Mouse (Mus musculus) MEL (cell line): ENCODE results near the gene Atp1b3. TPM values are rescaled to one million over a fixed set of nuclear protein-coding genes. Genes with fewer than 3 reads are reported as not detected.
A peak's percentile ranks its signal among the peaks of the same experiment; 100 is the strongest.

Experiments used
- DNase-seq: peaks from one replicate; pipeline ENCODE4 v3.0.0; 2011; ENCODE audit warnings: low read depth, low spot score
- H3K27ac ChIP-seq: 2 replicates; pipeline ENCODE4 v1.5.1; 2012; ENCODE audit warnings: low read depth, mild to moderate bottlenecking, control low read depth, low read length, moderate library complexity; ENCODE audit not compliant: control insufficient read depth
- H3K27me3 ChIP-seq, 2 experiments: fragments of 150-350 bp in 1 of 2; sonication (generic) in 1 of 2; 2 replicates each; pipeline ENCODE4 v1.6.1; 2012; ENCODE audit warnings: low read length in 2 of 2, mild to moderate bottlenecking in 2 of 2, improper control_type of control experiment in 1 of 2, moderate library complexity in 1 of 2; ENCODE audit not compliant: insufficient read depth in 2 of 2, control insufficient read depth in 1 of 2
- H3K36me3 ChIP-seq, 2 experiments: 2 replicates each; pipeline ENCODE4 v1.6.1; 2012 to 2014; ENCODE audit warnings: low read length in 2 of 2, improper control_type of control experiment in 1 of 2, inconsistent platforms in 1 of 2, mild to moderate bottlenecking in 1 of 2; ENCODE audit not compliant: insufficient read depth in 2 of 2, control insufficient read depth in 1 of 2
- H3K4me1 ChIP-seq, 2 experiments: fragments of 150-350 bp in 1 of 2; sonication (generic) in 1 of 2; 2 replicates each; pipeline ENCODE4 v1.6.1; 2012; ENCODE audit warnings: low read length in 2 of 2, improper control_type of control experiment in 1 of 2, mild to moderate bottlenecking in 1 of 2; ENCODE audit not compliant: insufficient read depth in 2 of 2, control insufficient read depth in 1 of 2
- H3K4me3 ChIP-seq, 2 experiments: fragments of 150-350 bp in 1 of 2; sonication (generic) in 1 of 2; 2 replicates each; pipeline ENCODE4 v1.5.1; 2012; ENCODE audit warnings: low read depth in 2 of 2, low read length in 2 of 2, mild to moderate bottlenecking in 2 of 2, moderate library complexity in 2 of 2, control low read depth in 1 of 2, improper control_type of control experiment in 1 of 2; ENCODE audit not compliant: control insufficient read depth in 1 of 2, insufficient read depth in 1 of 2
- H3K79me2 ChIP-seq: 2 replicates; pipeline ENCODE4 v1.6.1; 2012; ENCODE audit warnings: mild to moderate bottlenecking, low read length, moderate library complexity; ENCODE audit not compliant: control insufficient read depth, poor library complexity, insufficient read depth
- H3K9ac ChIP-seq: 2 replicates; pipeline ENCODE4 v1.6.1; 2012; ENCODE audit warnings: low read depth, mild to moderate bottlenecking, control low read depth, low read length, moderate library complexity; ENCODE audit not compliant: control insufficient read depth, poor library complexity, severe bottlenecking
- H3K9me3 ChIP-seq: fragments of 150-350 bp; sonication (generic); replicated peaks from 2 replicates; pipeline ENCODE4 v1.6.1; 2012; ENCODE audit warnings: mild to moderate bottlenecking, low read length, improper control_type of control experiment, moderate library complexity; ENCODE audit not compliant: insufficient read depth
- CHD1 ChIP-seq: IDR thresholded peaks from 2 replicates; pipeline ENCODE4 v1.6.1; 2012; ENCODE audit warnings: low read depth, mild to moderate bottlenecking, inconsistent platforms, low read length, improper control_type of control experiment
- ELF1 ChIP-seq: IDR thresholded peaks from 2 replicates; pipeline ENCODE4 v1.6.1; 2014; ENCODE audit warnings: low read depth, mild to moderate bottlenecking, inconsistent platforms, low read length, improper control_type of control experiment, moderate library complexity
- EP300 ChIP-seq, 2 experiments: IDR thresholded peaks; 2 replicates each; pipeline ENCODE4 v1.6.1; 2011; ENCODE audit warnings: improper control_type of control experiment in 2 of 2, low read length in 2 of 2, low read depth in 1 of 2, mild to moderate bottlenecking in 1 of 2
- ETS1 ChIP-seq: IDR thresholded peaks from 2 replicates; pipeline ENCODE4 v1.6.1; 2012; ENCODE audit warnings: low read depth, mild to moderate bottlenecking, inconsistent platforms, low read length, improper control_type of control experiment, moderate library complexity
- GABPA ChIP-seq: IDR thresholded peaks from 2 replicates; pipeline ENCODE4 v1.6.1; 2012; ENCODE audit warnings: low read depth, mild to moderate bottlenecking, inconsistent platforms, low read length, improper control_type of control experiment, moderate library complexity
- JUND ChIP-seq: IDR thresholded peaks from 2 replicates; pipeline ENCODE4 v1.6.1; 2011; ENCODE audit warnings: low read depth, mild to moderate bottlenecking, improper control_type of control experiment, low read length
- MAFK ChIP-seq: IDR thresholded peaks from 2 replicates; pipeline ENCODE4 v1.6.1; 2011; ENCODE audit warnings: low read depth, mild to moderate bottlenecking, low read length, improper control_type of control experiment, borderline replicate concordance
- MAZ ChIP-seq: IDR thresholded peaks from 2 replicates; pipeline ENCODE4 v1.6.1; 2012; ENCODE audit warnings: low read depth, mild to moderate bottlenecking, inconsistent platforms, low read length, improper control_type of control experiment
- MEF2A ChIP-seq: IDR thresholded peaks from 2 replicates; pipeline ENCODE4 v1.6.1; 2014; ENCODE audit warnings: low read depth, mild to moderate bottlenecking, inconsistent platforms, low read length, improper control_type of control experiment; ENCODE audit not compliant: poor library complexity, insufficient replicate concordance, severe bottlenecking; ENCODE audit errors: extremely low read depth
- MXI1 ChIP-seq: IDR thresholded peaks from 2 replicates; pipeline ENCODE4 v1.6.1; 2011; ENCODE audit warnings: mild to moderate bottlenecking, low read depth, low read length, improper control_type of control experiment
- MYC ChIP-seq: IDR thresholded peaks from 2 replicates; pipeline ENCODE4 v1.6.1; 2011; ENCODE audit warnings: low read depth, mild to moderate bottlenecking, low read length, improper control_type of control experiment, moderate library complexity
- NELFE ChIP-seq: IDR thresholded peaks from 2 replicates; pipeline ENCODE4 v1.6.1; 2011; ENCODE audit warnings: low read depth, low read length, improper control_type of control experiment
- POLR2A ChIP-seq, 2 experiments: IDR thresholded peaks; 2 replicates each; pipeline ENCODE4 v1.6.1; 2011 to 2012; ENCODE audit warnings: low read length in 2 of 2, mild to moderate bottlenecking in 2 of 2, control low read depth in 1 of 2, improper control_type of control experiment in 1 of 2, low read depth in 1 of 2, moderate library complexity in 1 of 2; ENCODE audit not compliant: control insufficient read depth in 1 of 2, insufficient read depth in 1 of 2, poor library complexity in 1 of 2
- POLR2AphosphoS5 ChIP-seq: IDR thresholded peaks from 2 replicates; pipeline ENCODE4 v1.6.1; 2012; ENCODE audit warnings: low read depth, borderline replicate concordance, mild to moderate bottlenecking, inconsistent platforms, low read length, moderate library complexity, mixed read lengths
- RAD21 ChIP-seq: IDR thresholded peaks from 2 replicates; pipeline ENCODE4 v1.6.1; 2011; ENCODE audit warnings: mild to moderate bottlenecking, low read depth, low read length, improper control_type of control experiment
- RCOR1 ChIP-seq: IDR thresholded peaks from 2 replicates; pipeline ENCODE4 v1.6.1; 2012; ENCODE audit warnings: low read depth, mild to moderate bottlenecking, inconsistent platforms, low read length, improper control_type of control experiment
- TAL1 ChIP-seq: IDR thresholded peaks from 2 replicates; pipeline ENCODE4 v1.6.1; 2012; ENCODE audit warnings: mild to moderate bottlenecking, inconsistent platforms, low read length, moderate library complexity, mixed read lengths
- TCF12 ChIP-seq: IDR thresholded peaks from 2 replicates; pipeline ENCODE4 v1.6.1; 2014; ENCODE audit warnings: low read depth, mild to moderate bottlenecking, inconsistent platforms, low read length, improper control_type of control experiment, moderate library complexity
- UBTF ChIP-seq: IDR thresholded peaks from 2 replicates; pipeline ENCODE4 v1.6.1; 2012; ENCODE audit warnings: low read depth, mild to moderate bottlenecking, inconsistent platforms, low read length, improper control_type of control experiment, moderate library complexity, borderline replicate concordance; ENCODE audit not compliant: insufficient read depth
- USF2 ChIP-seq, 2 experiments: IDR thresholded peaks; 2 replicates each; pipeline ENCODE4 v1.6.1; 2011 to 2012; ENCODE audit warnings: improper control_type of control experiment in 2 of 2, low read length in 2 of 2, borderline replicate concordance in 1 of 2, inconsistent platforms in 1 of 2, low read depth in 1 of 2, mild to moderate bottlenecking in 1 of 2; ENCODE audit not compliant: insufficient read depth in 1 of 2
- ZC3H11A ChIP-seq: IDR thresholded peaks from 2 replicates; pipeline ENCODE4 v1.6.1; 2012; ENCODE audit warnings: low read depth, mild to moderate bottlenecking, inconsistent platforms, low read length, improper control_type of control experiment
- polyA plus RNA-seq, 2 experiments: library from polyadenylated mRNA; stranded (reverse) in 1 of 2; unstranded in 1 of 2; fragments of >175 nt in 1 of 2; fragments of >200 nt in 1 of 2; gene quantifications; 2 replicates each; pipeline versions ENCODE4 v1.2.1 to v1.2.4; 2012; ENCODE audit warnings: low replicate concordance in 2 of 2, low read depth in 1 of 2; ENCODE audit not compliant: insufficient read length in 2 of 2, insufficient read depth in 1 of 2, missing spikeins in 1 of 2
- total RNA-seq: library from RNA; depleted of rRNA; stranded (reverse); fragments of 300-350 nt; gene quantifications from 2 replicates; pipeline ENCODE4 v1.2.3, GENCODE M21; 2012

Atp1b3 gene
- total and polyA plus RNA-seq, 3 experiments: 57.8 to 70.6 TPM; not detected in 1

DNA sequence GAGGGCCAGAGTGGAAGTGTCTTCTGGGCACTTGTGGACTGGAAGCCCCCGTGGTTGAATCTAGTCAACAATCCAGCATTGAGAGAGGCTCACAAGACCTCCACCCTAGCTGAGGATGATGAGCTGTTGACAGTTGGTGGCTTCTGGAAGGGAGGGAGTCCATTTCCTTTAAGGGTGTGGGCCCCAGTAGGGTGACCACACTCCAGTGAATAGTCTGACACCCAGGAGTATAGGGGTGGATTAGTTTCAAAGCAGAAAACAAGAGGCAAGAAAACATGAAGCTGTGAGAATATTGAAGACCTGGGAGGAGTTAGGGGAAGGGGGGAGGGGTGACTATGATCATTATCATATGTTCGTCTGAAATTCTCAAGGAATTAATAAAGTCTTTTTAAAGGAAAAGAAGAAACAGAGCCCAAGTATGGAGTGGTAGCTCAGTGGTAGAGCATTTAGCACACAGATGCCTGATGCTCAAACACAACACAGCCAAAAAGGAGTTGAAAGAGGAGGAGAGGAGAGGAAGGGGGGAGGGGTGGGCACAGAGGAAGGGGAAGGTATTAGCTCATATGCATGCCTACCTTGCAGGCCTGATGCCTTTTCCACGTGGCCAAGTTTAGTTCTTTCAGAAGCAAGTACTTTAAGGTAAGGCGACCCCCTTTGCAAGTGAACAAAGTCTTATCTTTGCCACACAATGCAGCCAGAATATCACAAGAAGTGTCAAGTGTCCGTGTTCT is 5.6 kb upstream of the Atp1b3 start:
- TF ChIP-seq USF2 (IDR thresholded peaks at IDR 0.05; ENCODE audit: borderline replicate concordance in 1 of 2, insufficient read depth in 1 of 2, low read depth in 1 of 2, low read length in 2 of 2) (no peak), MYC (no peak), NELFE (no peak), JUND (no peak), POLR2AphosphoS5 (no peak), ELF1 (no peak)
- TF ChIP-seq, all 39 proteins: peak for 0
- DNase-seq: no peak
- H3K9me3 ChIP-seq: no peaks in the 10 kb centered on the region
- no peak overlapping the region for H3K9ac ChIP-seq
- H3K4me1 ChIP-seq: peaks cover 3 to 5% of the 10 kb centered on the region in 2 experiments; a peak in 2 of 4 replicates
- H3K27me3 ChIP-seq: no peaks in the 10 kb centered on the region; a peak in 1 of 4 replicates
- H3K4me3 ChIP-seq: no peak overlapping the region
- no peaks in the 10 kb centered on the region for H3K79me2 ChIP-seq
- H3K27ac ChIP-seq: no peak overlapping the region
- H3K36me3 ChIP-seq: peaks cover 0 to 3% of the 10 kb centered on the region in 2 experiments; a peak in 2 of 4 replicates

- no peak overlapping the region for H3K27ac ChIP-seq
Observed at GRCm38 (mm10) chr9:96365271-96365872, 1.1 kb upstream of the Atp1b3 start.

GRCm38 (mm10) chr9:96363581-96364140 is 581 bp downstream of the Atp1b3 start:
- peak overlapping the region; percentile 95 for H3K4me3 ChIP-seq
- H3K9ac ChIP-seq: peak overlapping the region; percentile 92
- no peaks in the 10 kb centered on the region for H3K9me3 ChIP-seq
- peaks cover 5 to 7% of the 10 kb centered on the region in 2 experiments for H3K4me1 ChIP-seq
- DNase-seq: peak; percentile 70
- peaks cover 37% of the 10 kb centered on the region for H3K79me2 ChIP-seq
- peak overlapping the region; percentile 80 for H3K27ac ChIP-seq
- no peaks in the 10 kb centered on the region for H3K27me3 ChIP-seq
- H3K36me3 ChIP-seq: peaks cover 0 to 23% of the 10 kb centered on the region in 2 experiments; a peak in 2 of 4 replicates
- TF ChIP-seq POLR2A (IDR thresholded peaks at IDR 0.05; ENCODE audit: control insufficient read depth in 1 of 2, insufficient read depth in 1 of 2, low read depth in 1 of 2, low read length in 2 of 2, poor library complexity in 1 of 2) (peak in 1 of 2 experiments; percentile 37; a peak in 1 of 4 replicates), MXI1 (peak; percentile 22), ELF1 (no peak), MYC (0 out of 2 replicates have a peak, but pooled peaks have one; percentile 44), MAZ (no peak; the same call in 1 of the 2 replicates), GABPA (no peak), UBTF (no peak), EP300 (IDR thresholded peaks at IDR 0.05; ENCODE audit: low read depth in 1 of 2, low read length in 2 of 2) (0 out of 4 replicates have a peak, but pooled peaks of 1 of the 2 experiments have one; percentile 21), ZC3H11A (no peak), MEF2A (no peak), ETS1 (no peak), CHD1 (no peak), NELFE (no peak), TCF12 (no peak), RCOR1 (no peak), TAL1 (no peak)

More at GRCm38 (mm10) chr9:96365271-96365872, 1.1 kb upstream of the Atp1b3 start:
- Histone ChIP-seq H3K27me3 (no peaks in the 10 kb centered on the region), H3K9ac (peak overlapping the region; percentile 53), H3K4me1 (peaks cover 8 to 12% of the 10 kb centered on the region in 2 experiments), H3K36me3 (peaks cover 0 to 23% of the 10 kb centered on the region in 2 experiments; a peak in 2 of 4 replicates), H3K4me3 (peak overlapping the region; percentile 50 to 94), H3K79me2 (peaks cover 27% of the 10 kb centered on the region), H3K9me3 (no peaks in the 10 kb centered on the region)
- peak; percentile 54 for DNase-seq
- no peak for TF ChIP-seq MXI1
- no peak for TF ChIP-seq RAD21
- TF ChIP-seq MAFK: no peak
- TF ChIP-seq POLR2A (IDR thresholded peaks at IDR 0.05; ENCODE audit: control insufficient read depth in 1 of 2, insufficient read depth in 1 of 2, low read depth in 1 of 2, low read length in 2 of 2, poor library complexity in 1 of 2): no peak
